ENCODE assay signal across 17 mouse cellular contexts in the genomic region with DNA sequence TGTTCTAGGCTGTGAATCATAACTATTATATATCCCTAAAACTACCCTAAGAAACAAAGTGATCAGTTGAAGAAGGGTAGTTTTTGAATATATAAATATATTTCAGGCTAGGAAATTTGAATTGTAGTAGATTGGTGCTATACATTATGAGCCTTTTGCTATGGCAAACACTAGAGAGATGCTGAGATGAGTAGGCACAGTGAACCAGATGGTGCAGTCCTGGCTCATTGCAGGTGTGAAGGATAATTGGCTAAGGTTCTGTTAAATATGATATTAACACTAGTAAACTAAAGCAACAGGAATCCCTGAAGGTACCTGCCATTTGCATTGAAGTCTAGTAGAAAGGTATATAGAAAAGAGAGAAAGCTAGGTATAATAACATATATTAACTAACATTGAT.
"Had no signal": no experiment of that assay in that cellular context is flagged by ENCODE, and none has a peak within 500 bp of the region (broad histone marks: within the 10 kb centered on the region; RNA-seq: fewer than 3 reads in every experiment).

No protein-coding gene starts in this region.

- DNase-seq: left cerebral cortex, postnatal 4 days; liver; liver, embryonic 13.5 days; liver, postnatal 0 days; lung, adult 18-20 months; lung, adult 2 months; lung, embryonic 14.5 days; lung, postnatal 10 days; lung, postnatal 14 days; lung, postnatal 36 days; lung, postnatal 4 days; midbrain, embryonic 14.5 days had no signal

- ATAC-seq: liver, embryonic 12.5 days; liver, postnatal 0 days; lung, postnatal 0 days; midbrain, embryonic 13.5 days; midbrain, embryonic 15.5 days; midbrain, embryonic 16.5 days had no signal
